Mouse (Mus musculus): ENCODE results near the gene Zbtb20. TPM values are rescaled to one million over a fixed set of nuclear protein-coding genes. Genes with fewer than 3 reads are reported as not detected.

Gene Zbtb20
- polyA plus RNA-seq, 1 experiment, result 0.13 TPM

- Histone ChIP-seq H3K36me3 (ENCODE audit: control insufficient read depth) (no peaks in the 10 kb centered on the region), H3K4me3 (replicated peaks) (no peak overlapping the region), H3K9me3 (ENCODE audit: control insufficient read depth, low read length) (no peaks in the 10 kb centered on the region), H3K27me3 (ENCODE audit: control insufficient read depth) (no peaks in the 10 kb centered on the region), H3K4me1 (ENCODE audit: control insufficient read depth) (no peaks in the 10 kb centered on the region)
- TF ChIP-seq TAL1 (IDR thresholded peaks at IDR 0.05; ENCODE audit: low read length) (no peak), GATA1 (IDR thresholded peaks at IDR 0.05; ENCODE audit: low read length) (no peak)
Measured at GRCm38 (mm10) chr16:43363751-43364515, 488.3 kb downstream of the Zbtb20 start.

- Histone ChIP-seq H3K27me3 (ENCODE audit: control insufficient read depth) (no peaks in the 10 kb centered on the region), H3K9me3 (ENCODE audit: control insufficient read depth, low read length) (no peaks in the 10 kb centered on the region), H3K4me3 (replicated peaks) (no peak overlapping the region), H3K36me3 (ENCODE audit: control insufficient read depth) (no peaks in the 10 kb centered on the region), H3K4me1 (ENCODE audit: control insufficient read depth) (no peaks in the 10 kb centered on the region)
- TF ChIP-seq TAL1 (IDR thresholded peaks at IDR 0.05; ENCODE audit: low read length) (no peak), GATA1 (IDR thresholded peaks at IDR 0.05; ENCODE audit: low read length) (no peak)
Measured at GRCm38 (mm10) chr16:43364516-43364910, 488.8 kb downstream of the Zbtb20 start.

GRCm38 (mm10) chr16:43365277-43365676 is 489.6 kb downstream of the Zbtb20 start:
- Histone ChIP-seq H3K4me1 (ENCODE audit: control insufficient read depth) (no peaks in the 10 kb centered on the region), H3K27me3 (ENCODE audit: control insufficient read depth) (no peaks in the 10 kb centered on the region), H3K9me3 (ENCODE audit: control insufficient read depth, low read length) (no peaks in the 10 kb centered on the region), H3K36me3 (ENCODE audit: control insufficient read depth) (no peaks in the 10 kb centered on the region), H3K4me3 (replicated peaks) (no peak overlapping the region)
- TF ChIP-seq GATA1 (IDR thresholded peaks at IDR 0.05; ENCODE audit: low read length), result no peak
- TF ChIP-seq TAL1 (IDR thresholded peaks at IDR 0.05; ENCODE audit: low read length), result no peak

- H3K4me1 ChIP-seq (ENCODE audit: control insufficient read depth), result no peaks in the 10 kb centered on the region
- no peaks in the 10 kb centered on the region for H3K36me3 ChIP-seq (ENCODE audit: control insufficient read depth)
- H3K9me3 ChIP-seq (ENCODE audit: control insufficient read depth, low read length), result no peaks in the 10 kb centered on the region
- no peaks in the 10 kb centered on the region for H3K27me3 ChIP-seq (ENCODE audit: control insufficient read depth)
- H3K4me3 ChIP-seq (replicated peaks), result no peak overlapping the region
- TF ChIP-seq TAL1 (IDR thresholded peaks at IDR 0.05; ENCODE audit: low read length), result no peak
- no peak for TF ChIP-seq GATA1 (IDR thresholded peaks at IDR 0.05; ENCODE audit: low read length)
Measured at GRCm38 (mm10) chr16:43370496-43371020, 494.9 kb downstream of the Zbtb20 start.

GRCm38 (mm10) chr16:43376782-43377181 is 501.1 kb downstream of the Zbtb20 start:
- Histone ChIP-seq H3K27me3 (ENCODE audit: control insufficient read depth) (no peaks in the 10 kb centered on the region), H3K4me3 (replicated peaks) (no peak overlapping the region), H3K9me3 (ENCODE audit: control insufficient read depth, low read length) (no peaks in the 10 kb centered on the region), H3K36me3 (ENCODE audit: control insufficient read depth) (no peaks in the 10 kb centered on the region), H3K4me1 (ENCODE audit: control insufficient read depth) (no peaks in the 10 kb centered on the region)
- TF ChIP-seq TAL1 (IDR thresholded peaks at IDR 0.05; ENCODE audit: low read length) (no peak), GATA1 (IDR thresholded peaks at IDR 0.05; ENCODE audit: low read length) (no peak)

- Histone ChIP-seq H3K36me3 (ENCODE audit: control insufficient read depth) (no peaks in the 10 kb centered on the region), H3K4me1 (ENCODE audit: control insufficient read depth) (no peaks in the 10 kb centered on the region), H3K9me3 (ENCODE audit: control insufficient read depth, low read length) (no peaks in the 10 kb centered on the region), H3K4me3 (replicated peaks) (no peak overlapping the region), H3K27me3 (ENCODE audit: control insufficient read depth) (no peaks in the 10 kb centered on the region)
- TF ChIP-seq GATA1 (IDR thresholded peaks at IDR 0.05; ENCODE audit: low read length), result no peak
- TF ChIP-seq TAL1 (IDR thresholded peaks at IDR 0.05; ENCODE audit: low read length), result no peak
Measured at GRCm38 (mm10) chr16:43379351-43380325, 504.0 kb downstream of the Zbtb20 start.

GRCm38 (mm10) chr16:43381183-43381582 is 505.5 kb downstream of the Zbtb20 start:
- TF ChIP-seq TAL1 (IDR thresholded peaks at IDR 0.05; ENCODE audit: low read length) (no peak), GATA1 (IDR thresholded peaks at IDR 0.05; ENCODE audit: low read length) (no peak)
- H3K4me3 ChIP-seq (replicated peaks), result no peak overlapping the region

GRCm38 (mm10) chr16:43383149-43383740 is 507.6 kb downstream of the Zbtb20 start:
- Histone ChIP-seq H3K9me3 (ENCODE audit: control insufficient read depth, low read length) (no peaks in the 10 kb centered on the region), H3K27me3 (ENCODE audit: control insufficient read depth) (no peaks in the 10 kb centered on the region), H3K4me3 (replicated peaks) (no peak overlapping the region), H3K4me1 (ENCODE audit: control insufficient read depth) (no peaks in the 10 kb centered on the region), H3K36me3 (ENCODE audit: control insufficient read depth) (no peaks in the 10 kb centered on the region)
- TF ChIP-seq TAL1 (IDR thresholded peaks at IDR 0.05; ENCODE audit: low read length) (no peak), GATA1 (IDR thresholded peaks at IDR 0.05; ENCODE audit: low read length) (no peak)

More at GRCm38 (mm10) chr16:43381183-43381582, 505.5 kb downstream of the Zbtb20 start:
- Histone ChIP-seq H3K9me3 (ENCODE audit: control insufficient read depth, low read length) (no peaks in the 10 kb centered on the region), H3K4me1 (ENCODE audit: control insufficient read depth) (no peaks in the 10 kb centered on the region), H3K27me3 (ENCODE audit: control insufficient read depth) (no peaks in the 10 kb centered on the region), H3K36me3 (ENCODE audit: control insufficient read depth) (no peaks in the 10 kb centered on the region)

All from erythroblast, embryonic 14.5 days (primary cell).